Mouse (Mus musculus) embryonic fibroblast, embryonic 13.5 days (primary cell): ENCODE results near the gene Prex1.

Source experiments
- CTCF ChIP-seq: IDR thresholded peaks from 2 replicates; pipeline ENCODE4 v1.5.1; 2011; ENCODE audit warnings: mild to moderate bottlenecking, control low read depth, low read length, moderate library complexity, borderline replicate concordance; ENCODE audit not compliant: insufficient read depth
- POLR2A ChIP-seq: IDR thresholded peaks from 2 replicates; pipeline ENCODE4 v1.6.1; 2011; ENCODE audit warnings: low read depth, mild to moderate bottlenecking, control low read depth, low read length, moderate library complexity

- TF ChIP-seq POLR2A (no peak), CTCF (no peak)
These were observed 115.9 kb downstream of the Prex1 start for GRCm38 (mm10) chr2:166597763-166598162.
